Comparison of ENCODE assay signal across 17 mouse cellular contexts in the genomic region with DNA sequence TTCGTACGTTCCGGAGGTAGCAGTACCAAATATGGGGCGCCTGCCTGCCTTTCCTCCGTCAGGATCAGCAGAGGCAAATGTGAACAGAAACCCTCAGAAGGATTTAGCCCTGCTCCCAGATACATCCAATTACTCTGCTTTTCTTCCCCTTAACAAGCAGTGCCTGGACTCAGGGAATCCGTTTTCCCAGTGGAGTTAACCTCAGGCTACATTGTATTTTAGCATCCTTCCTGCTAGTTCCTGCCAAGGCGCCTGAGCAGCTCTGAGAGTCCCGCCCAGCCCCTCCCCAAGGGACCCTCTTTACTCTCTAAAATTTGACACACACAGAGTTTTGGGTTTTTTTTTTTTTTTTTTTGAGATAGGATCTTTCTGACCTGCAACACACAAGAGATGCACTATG. TPM values are rescaled to one million over a fixed set of nuclear protein-coding genes. Genes with fewer than 3 reads are reported as not detected.
DNase-seq lines count a peak whose midpoint lies in the region; ATAC-seq and TF ChIP-seq lines count a peak whose summit lies in the region.
"Had no signal": no experiment of that assay in that cellular context is flagged by ENCODE, and none has a peak within 500 bp of the region (broad histone marks: within the 10 kb centered on the region; RNA-seq: fewer than 3 reads in every experiment).

No protein-coding gene starts in this region.

- no peak for DNase-seq in intestine, embryonic 14.5 days (ENCODE audit: low spot score)
- DNase-seq in midbrain, embryonic 10.5 days (ENCODE audit: low spot score), result no peak
- no peak for DNase-seq in midbrain, embryonic 11.5 days (ENCODE audit: low spot score, missing footprints)
- DNase-seq in urinary bladder, adult 2 months (ENCODE audit: low spot score), result no peak
- DNase-seq: adrenal gland, adult 8-10 months; cerebellum, adult 11 months; cerebellum, postnatal 10 days; right cerebral cortex, postnatal 14 days; thymus, postnatal 25 days had no signal

- H3K4me1 ChIP-seq in intestine, embryonic 14.5 days (replicated peaks; ENCODE audit: control insufficient read depth, insufficient read depth, low read length), result no peaks in the 10 kb centered on the region; the same call in 1 of the 2 replicates
- 0 out of 2 replicates have a peak, but pooled peaks cover 12% of the 10 kb centered on the region for H3K4me1 ChIP-seq in intestine, embryonic 15.5 days (replicated peaks)
- peaks cover 11% of the 10 kb centered on the region for H3K4me1 ChIP-seq in midbrain, embryonic 10.5 days
- no peaks in the 10 kb centered on the region for H3K4me1 ChIP-seq in midbrain, embryonic 11.5 days (ENCODE audit: control insufficient read depth, insufficient read depth, low read length)
- H3K4me1 ChIP-seq in small intestine, adult 2 months (ENCODE audit: control insufficient read depth, insufficient read depth, insufficient read length, low read length), result peaks cover 6% of the 10 kb centered on the region

- ATAC-seq in intestine, embryonic 14.5 days (replicated peaks; ENCODE audit: low FRiP score, low TSS enrichment, low read depth), result no peak
- no peak for ATAC-seq in intestine, embryonic 15.5 days
- no peak for ATAC-seq in midbrain, embryonic 11.5 days (ENCODE audit: low FRiP score)

- WGBS in intestine, embryonic 14.5 days, result 66% methylated on average over 8 of the region's 8 CpGs
- WGBS in intestine, embryonic 15.5 days, result 76% methylated on average over 8 of the region's 8 CpGs
- WGBS in midbrain, embryonic 10.5 days, result 78% methylated on average over 8 of the region's 8 CpGs
- 71% methylated on average over 8 of the region's 8 CpGs for WGBS in midbrain, embryonic 11.5 days
- WGBS in macrophage (ENCODE audit: missing documents), result 86% methylated on average over 8 of the region's 8 CpGs
- WGBS in small intestine, adult 2 months, result 86% methylated on average over 8 of the region's 8 CpGs

- no peaks in the 10 kb centered on the region for H3K9me3 ChIP-seq in intestine, embryonic 14.5 days (ENCODE audit: control insufficient read depth, low read length)
- H3K9me3 ChIP-seq in intestine, embryonic 15.5 days, result no peaks in the 10 kb centered on the region
- no peaks in the 10 kb centered on the region for H3K9me3 ChIP-seq in midbrain, embryonic 10.5 days (replicated peaks)
- H3K9me3 ChIP-seq in midbrain, embryonic 11.5 days (ENCODE audit: control insufficient read depth, low read length), result no peaks in the 10 kb centered on the region
- H3K9me3 ChIP-seq: kidney, embryonic 15.5 days had no signal

- TF ChIP-seq CTCF in small intestine, adult 2 months (IDR thresholded peaks at IDR 0.05; ENCODE audit: extremely low read depth, insufficient read length, insufficient replicate concordance, low read depth, low read length), result no peak

- peaks cover 65% of the 10 kb centered on the region for H3K79me2 ChIP-seq in macrophage (ENCODE audit: inconsistent target)

- no peak for TF ChIP-seq POLR2A in small intestine, adult 2 months (IDR thresholded peaks at IDR 0.05; ENCODE audit: low read depth, low read length)

- H3K27me3 ChIP-seq in intestine, embryonic 14.5 days (replicated peaks; ENCODE audit: control insufficient read depth, insufficient read depth, low read length), result no peaks in the 10 kb centered on the region
- no peaks in the 10 kb centered on the region for H3K27me3 ChIP-seq in intestine, embryonic 15.5 days (replicated peaks)
- no peaks in the 10 kb centered on the region for H3K27me3 ChIP-seq in midbrain, embryonic 10.5 days (ENCODE audit: low read depth, poor library complexity, severe bottlenecking)
- H3K27me3 ChIP-seq in midbrain, embryonic 11.5 days (ENCODE audit: control insufficient read depth, insufficient read depth, low read length), result no peaks in the 10 kb centered on the region
- no peaks in the 10 kb centered on the region for H3K27me3 ChIP-seq in small intestine, adult 2 months (ENCODE audit: control insufficient read depth, insufficient read depth, low read length)

- no peak overlapping the region for H3K4me2 ChIP-seq in intestine, embryonic 14.5 days (ENCODE audit: low read length)
- H3K4me2 ChIP-seq in intestine, embryonic 15.5 days (replicated peaks), result no peak overlapping the region
- no peak overlapping the region for H3K4me2 ChIP-seq in midbrain, embryonic 11.5 days
- H3K4me2 ChIP-seq: kidney, embryonic 15.5 days; limb, embryonic 12.5 days had no signal

- H3K27ac ChIP-seq in intestine, embryonic 14.5 days (ENCODE audit: low read depth), result 0 out of 2 replicates have a peak overlapping the region, but pooled peaks have one; percentile 10
- H3K27ac ChIP-seq in intestine, embryonic 15.5 days, result no peak overlapping the region
- 0 out of 2 replicates have a peak overlapping the region, but pooled peaks have one; percentile 17 for H3K27ac ChIP-seq in midbrain, embryonic 10.5 days (replicated peaks)
- H3K27ac ChIP-seq in midbrain, embryonic 11.5 days (ENCODE audit: low read depth, low read length), result no peak overlapping the region
- peak overlapping the region; percentile 93 for H3K27ac ChIP-seq in macrophage
- no peak overlapping the region for H3K27ac ChIP-seq in small intestine, adult 2 months (ENCODE audit: insufficient read depth, low read depth, low read length)
- H3K27ac ChIP-seq: kidney, embryonic 15.5 days; liver, embryonic 14.5 days had no signal

- no peak overlapping the region for H3K9ac ChIP-seq in intestine, embryonic 14.5 days (ENCODE audit: low read length)
- no peak overlapping the region for H3K9ac ChIP-seq in intestine, embryonic 15.5 days
- no peak overlapping the region for H3K9ac ChIP-seq in midbrain, embryonic 11.5 days (ENCODE audit: low read length)
- H3K9ac ChIP-seq: kidney, embryonic 15.5 days; limb, embryonic 12.5 days; liver, embryonic 14.5 days had no signal

- no peaks in the 10 kb centered on the region for H3K36me3 ChIP-seq in intestine, embryonic 14.5 days (ENCODE audit: control insufficient read depth, insufficient read depth, low read length)
- H3K36me3 ChIP-seq in intestine, embryonic 15.5 days, result no peaks in the 10 kb centered on the region
- no peaks in the 10 kb centered on the region for H3K36me3 ChIP-seq in midbrain, embryonic 10.5 days
- H3K36me3 ChIP-seq in midbrain, embryonic 11.5 days (ENCODE audit: control insufficient read depth, insufficient read depth, low read length), result no peaks in the 10 kb centered on the region
- H3K36me3 ChIP-seq in macrophage (ENCODE audit: inconsistent target), result peaks cover 12% of the 10 kb centered on the region
- no peaks in the 10 kb centered on the region for H3K36me3 ChIP-seq in small intestine, adult 2 months (ENCODE audit: control insufficient read depth, insufficient read depth, low read length)
- H3K36me3 ChIP-seq: kidney, embryonic 15.5 days; limb, embryonic 12.5 days had no signal

- H3K4me3 ChIP-seq in intestine, embryonic 14.5 days (ENCODE audit: low read depth, low read length), result no peak overlapping the region
- H3K4me3 ChIP-seq in intestine, embryonic 15.5 days (replicated peaks), result no peak overlapping the region
- no peak overlapping the region for H3K4me3 ChIP-seq in midbrain, embryonic 10.5 days
- no peak overlapping the region for H3K4me3 ChIP-seq in midbrain, embryonic 11.5 days (ENCODE audit: low read depth, low read length)
- H3K4me3 ChIP-seq in macrophage (ENCODE audit: inconsistent target), result peak overlapping the region; percentile 65
- peak overlapping the region; percentile 14; the same call in 1 of the 2 replicates for H3K4me3 ChIP-seq in small intestine, adult 2 months (ENCODE audit: low read depth, low read length)
- H3K4me3 ChIP-seq: kidney, embryonic 15.5 days; limb, embryonic 12.5 days had no signal

RNA-seq across cellular contexts. Expression of a gene that starts 11.1 kb away (rescaled TPM):
- 11.1 and 11.9 TPM in 2 replicates for polyA plus RNA-seq in intestine, embryonic 14.5 days (2014; fragmentation: Nextera tagmentation; extraction: Ambion mirVana)
- polyA plus RNA-seq in intestine, embryonic 15.5 days (2015; fragmentation: Nextera tagmentation; extraction: Ambion mirVana), result 8.4 and 10.4 TPM in 2 replicates
- polyA plus RNA-seq in midbrain, embryonic 10.5 days (2016; fragmentation: Nextera tagmentation; extraction: Ambion mirVana), result 1.8 and 2.4 TPM in 2 replicates
- 1.6 and 2.4 TPM in 2 replicates for polyA plus RNA-seq in midbrain, embryonic 11.5 days (2014; fragmentation: Nextera tagmentation; extraction: Ambion mirVana)
- total RNA-seq in macrophage (2018; cell fraction: chromatin; rRNA removed), result 100 to 1,000 TPM in 25 of 26 experiments, 10 to 100 TPM in 1; 99.4 to 376 (median 193) TPM
- 100 to 1,000 TPM; 133 to 264 (median 189) TPM for total RNA-seq in macrophage (2018; cell fraction: cytosol; rRNA removed)
- 100 to 1,000 TPM in 23 of 26 experiments, 10 to 100 TPM in 3; 82.6 to 248 (median 161) TPM for total RNA-seq in macrophage (2018; cell fraction: nucleus; rRNA removed)
- polyA plus RNA-seq in macrophage (2018), result 148 to 183 TPM (median 169 TPM) in 3 replicates
- 19.4 and 27.8 TPM in 2 replicates for polyA plus RNA-seq in small intestine, adult 2 months (2012; rRNA removed)
- polyA plus RNA-seq in urinary bladder, adult 2 months (2012; rRNA removed), result 11.6 and 12.8 TPM in 2 replicates
- total RNA-seq: megakaryocyte-erythroid progenitor cell, adult 5-6 weeks had no signal

RNA-seq across cellular contexts. Expression of a gene that starts 31.5 kb away (rescaled TPM):
- polyA plus RNA-seq in intestine, embryonic 14.5 days (2014; fragmentation: Nextera tagmentation; extraction: Ambion mirVana), result 12.9 and 14.2 TPM in 2 replicates
- 5.0 and 6.0 TPM in 2 replicates for polyA plus RNA-seq in intestine, embryonic 15.5 days (2015; fragmentation: Nextera tagmentation; extraction: Ambion mirVana)
- polyA plus RNA-seq in midbrain, embryonic 10.5 days (2016; fragmentation: Nextera tagmentation; extraction: Ambion mirVana), result 6.4 and 7.1 TPM in 2 replicates
- polyA plus RNA-seq in midbrain, embryonic 11.5 days (2014; fragmentation: Nextera tagmentation; extraction: Ambion mirVana), result 6.8 and 6.9 TPM in 2 replicates
- total RNA-seq in macrophage (2018; cell fraction: chromatin; rRNA removed), result 1 to 10 TPM in 8 of 26 experiments, under 1 TPM in 17, not detected in 1; 0.19 to 2.7 (median 0.66) TPM
- total RNA-seq in macrophage (2018; cell fraction: cytosol; rRNA removed), result under 1 TPM in 25 of 26 experiments, not detected in 1; 0.04 to 0.45 (median 0.19) TPM
- 1 to 10 TPM in 1 of 26 experiments, under 1 TPM in 25; 0.05 to 2.4 (median 0.28) TPM for total RNA-seq in macrophage (2018; cell fraction: nucleus; rRNA removed)
- polyA plus RNA-seq in macrophage (2018), result 0.15 to 0.20 TPM (median 0.17 TPM) in 3 replicates
- polyA plus RNA-seq in small intestine, adult 2 months (2012; rRNA removed), result 6.8 and 8.0 TPM in 2 replicates
- 17.1 and 30.1 TPM in 2 replicates for polyA plus RNA-seq in urinary bladder, adult 2 months (2012; rRNA removed)
- total RNA-seq: megakaryocyte-erythroid progenitor cell, adult 5-6 weeks; neutrophil, adult 5-6 weeks had no signal

RNA-seq across cellular contexts. Expression of a gene that starts 49.3 kb away (rescaled TPM):
- 2.0 and 2.8 TPM in 2 replicates for polyA plus RNA-seq in intestine, embryonic 14.5 days (2014; fragmentation: Nextera tagmentation; extraction: Ambion mirVana)
- 2.7 TPM in 2 replicates for polyA plus RNA-seq in intestine, embryonic 15.5 days (2015; fragmentation: Nextera tagmentation; extraction: Ambion mirVana)
- polyA plus RNA-seq in midbrain, embryonic 10.5 days (2016; fragmentation: Nextera tagmentation; extraction: Ambion mirVana), result 0.22 TPM in 2 replicates
- 0.07 TPM in 1 of 2 replicates, not detected in the other for polyA plus RNA-seq in midbrain, embryonic 11.5 days (2014; fragmentation: Nextera tagmentation; extraction: Ambion mirVana)
- 100 to 1,000 TPM in 9 of 26 experiments, 10 to 100 TPM in 17; 15.2 to 495 (median 73.8) TPM for total RNA-seq in macrophage (2018; cell fraction: chromatin; rRNA removed)
- total RNA-seq in macrophage (2018; cell fraction: cytosol; rRNA removed), result 100 to 1,000 TPM in 2 of 26 experiments, 10 to 100 TPM in 17, 1 to 10 TPM in 7; 5.8 to 162 (median 14.2) TPM
- total RNA-seq in macrophage (2018; cell fraction: nucleus; rRNA removed), result 100 to 1,000 TPM in 8 of 26 experiments, 10 to 100 TPM in 18; 12.4 to 280 (median 55.0) TPM
- polyA plus RNA-seq in macrophage (2018), result 8.0 to 11.7 TPM (median 9.1 TPM) in 3 replicates
- 4.0 and 67.8 TPM in 2 replicates for polyA plus RNA-seq in small intestine, adult 2 months (2012; rRNA removed)
- 8.6 and 8.7 TPM in 2 replicates for polyA plus RNA-seq in urinary bladder, adult 2 months (2012; rRNA removed)

Comparison
In these comparisons a context has a peak if more than half of its experiments do, and no peak if none do; other contexts are left out.
1. H3K27ac ChIP-seq: peak in intestine, embryonic 14.5 days (single experiment), midbrain, embryonic 10.5 days (single experiment) and macrophage (single experiment); none in intestine, embryonic 15.5 days (single experiment), midbrain, embryonic 11.5 days (single experiment) and small intestine, adult 2 months (single experiment).
2. H3K4me3 ChIP-seq: peak in macrophage (single experiment) and small intestine, adult 2 months (single experiment); none in intestine, embryonic 14.5 days (single experiment), intestine, embryonic 15.5 days (single experiment), midbrain, embryonic 10.5 days (single experiment) and midbrain, embryonic 11.5 days (single experiment).